Mouse (Mus musculus) liver, embryonic 15.5 days (tissue): Measurements from ENCODE around the gene Itpr2. TPM values are rescaled to one million over a fixed set of nuclear protein-coding genes. Genes with fewer than 3 reads are reported as not detected.

Experiments used
- ATAC-seq: fragments of 200-750 bp; cut with Nextera tagmentation; 2 replicates; pipeline ENCODE4 v1.8.0; 2017; ENCODE audit warnings: moderate number of reproducible peaks, mild to moderate bottlenecking, moderate library complexity; ENCODE audit not compliant: insufficient read depth
- H3K27ac ChIP-seq: fragments of 300-500 bp; sonication (generic); replicated peaks from 2 replicates; pipeline ENCODE4 v1.5.1; 2015; ENCODE audit warnings: mild to moderate bottlenecking, inconsistent platforms
- H3K27me3 ChIP-seq: fragments of 300-500 bp; sonication (generic); 2 replicates; pipeline ENCODE4 v1.6.1; 2015; ENCODE audit warnings: mild to moderate bottlenecking, inconsistent platforms
- H3K36me3 ChIP-seq: fragments of 300-500 bp; sonication (generic); replicated peaks from 2 replicates; pipeline ENCODE4 v1.6.1; 2015; ENCODE audit warnings: moderate library complexity, mild to moderate bottlenecking, inconsistent platforms
- H3K4me1 ChIP-seq: fragments of 300-500 bp; sonication (generic); replicated peaks from 2 replicates; pipeline ENCODE4 v1.6.1; 2015; ENCODE audit warnings: inconsistent platforms
- H3K4me2 ChIP-seq: fragments of 300-500 bp; sonication (generic); 2 replicates; pipeline ENCODE4 v1.6.1; 2015; ENCODE audit warnings: moderate library complexity, mild to moderate bottlenecking, inconsistent platforms
- H3K4me3 ChIP-seq: fragments of 300-500 bp; sonication (generic); replicated peaks from 2 replicates; pipeline ENCODE4 v1.5.1; 2015; ENCODE audit warnings: mild to moderate bottlenecking, inconsistent platforms
- H3K9ac ChIP-seq: fragments of 300-500 bp; sonication (generic); 2 replicates; pipeline ENCODE4 v1.6.1; 2015; ENCODE audit warnings: moderate library complexity, mild to moderate bottlenecking, inconsistent platforms
- H3K9me3 ChIP-seq: fragments of 300-500 bp; sonication (generic); replicated peaks from 2 replicates; pipeline ENCODE4 v1.6.1; 2016; ENCODE audit warnings: inconsistent platforms
- WGBS: fragments of 180-500 bp; shearing (Covaris S2); methylation state at CpG from one replicate; pipeline ENCODE4 v1.1.7; 2015; ENCODE audit warnings: mixed read lengths; ENCODE audit not compliant: insufficient replicate concordance; 5-methylcytosine and 5-hydroxymethylcytosine counted together
- polyA plus RNA-seq: library from polyadenylated mRNA; unstranded; fragments of >200 nt; fragmentation: Nextera tagmentation; extraction: Ambion mirVana; gene quantifications from 2 replicates; pipeline ENCODE4 v1.2.1, GENCODE M21; 2015

Gene Itpr2
- polyA plus RNA-seq, 1 experiment from 2014 or later = 4.2 TPM

DNA sequence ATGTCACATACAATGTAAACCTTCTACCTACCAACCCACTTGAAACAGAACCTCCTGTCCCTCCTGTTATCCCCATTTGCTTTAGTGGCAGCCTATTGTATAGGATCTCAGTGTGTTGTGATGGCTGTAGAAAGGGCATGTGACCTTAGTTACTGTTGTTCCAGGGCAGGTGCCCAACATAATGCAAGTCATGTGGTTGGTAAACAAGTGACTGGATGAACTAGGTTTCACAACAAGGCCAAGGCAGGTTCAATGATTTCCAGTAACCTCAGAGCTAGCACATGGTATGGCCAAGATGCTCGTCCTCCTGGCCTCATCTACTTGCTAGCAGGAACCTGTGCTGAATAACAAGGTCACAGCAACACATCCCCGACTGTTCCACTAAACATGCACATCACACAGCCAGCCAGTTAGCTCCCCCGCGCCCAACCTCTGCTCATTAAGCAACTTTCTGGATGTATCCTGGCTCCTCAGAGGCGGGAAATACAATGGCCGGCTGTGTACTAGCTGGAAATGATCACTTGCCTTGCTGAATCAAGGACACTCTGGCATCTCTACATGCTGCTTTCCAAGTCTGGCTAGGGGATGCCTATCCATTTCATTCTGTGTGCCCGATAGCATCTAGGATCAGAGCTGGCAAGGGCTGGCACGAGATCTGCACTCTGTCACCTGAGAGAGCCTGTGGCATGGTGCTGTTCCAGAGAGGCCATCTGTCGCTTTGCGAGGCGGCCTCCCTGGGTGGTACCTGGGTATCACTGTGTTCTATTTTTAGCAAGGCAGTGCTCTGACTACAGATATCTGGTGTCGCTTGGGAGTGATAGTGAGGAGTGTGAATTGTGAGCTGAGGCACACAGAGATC lies 375.0 kb downstream of the Itpr2 start:
- Histone ChIP-seq H3K4me2 (no peak overlapping the region), H3K4me3 (no peak overlapping the region), H3K27me3 (no peaks in the 10 kb centered on the region), H3K9ac (no peak overlapping the region), H3K9me3 (no peaks in the 10 kb centered on the region), H3K4me1 (no peaks in the 10 kb centered on the region), H3K27ac (no peak overlapping the region), H3K36me3 (no peaks in the 10 kb centered on the region)
- 63% methylated on average over 12 of the region's 12 CpGs for WGBS
- no peak for ATAC-seq

DNA sequence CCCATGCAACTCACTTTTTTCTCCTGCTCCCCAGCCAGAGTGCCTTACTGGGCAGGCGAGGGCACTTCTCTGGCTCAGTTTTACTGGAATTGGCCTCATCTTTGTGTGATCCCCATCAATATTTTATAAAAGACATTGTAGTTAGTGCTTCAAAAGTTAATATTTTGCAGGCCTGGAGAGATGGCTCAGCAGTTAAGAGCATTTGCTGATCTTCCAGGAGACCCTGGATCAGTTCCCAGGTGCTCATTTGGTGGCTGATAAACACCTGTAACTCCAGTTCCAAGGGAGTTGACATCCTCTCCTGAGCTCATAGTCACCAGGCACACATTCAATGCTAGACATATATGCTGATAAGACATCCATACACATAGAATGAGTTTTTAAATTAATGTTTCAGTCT lies 376.4 kb downstream of the Itpr2 start:
- 58% methylated on average over 1 of the region's 1 CpGs for WGBS
- no peak overlapping the region for H3K4me3 ChIP-seq
- no peak overlapping the region for H3K27ac ChIP-seq
- H3K4me2 ChIP-seq = no peak overlapping the region
- no peaks in the 10 kb centered on the region for H3K9me3 ChIP-seq
- no peaks in the 10 kb centered on the region for H3K4me1 ChIP-seq
- no peaks in the 10 kb centered on the region for H3K36me3 ChIP-seq
- ATAC-seq = no peak
- no peak overlapping the region for H3K9ac ChIP-seq
- H3K27me3 ChIP-seq = no peaks in the 10 kb centered on the region

DNA sequence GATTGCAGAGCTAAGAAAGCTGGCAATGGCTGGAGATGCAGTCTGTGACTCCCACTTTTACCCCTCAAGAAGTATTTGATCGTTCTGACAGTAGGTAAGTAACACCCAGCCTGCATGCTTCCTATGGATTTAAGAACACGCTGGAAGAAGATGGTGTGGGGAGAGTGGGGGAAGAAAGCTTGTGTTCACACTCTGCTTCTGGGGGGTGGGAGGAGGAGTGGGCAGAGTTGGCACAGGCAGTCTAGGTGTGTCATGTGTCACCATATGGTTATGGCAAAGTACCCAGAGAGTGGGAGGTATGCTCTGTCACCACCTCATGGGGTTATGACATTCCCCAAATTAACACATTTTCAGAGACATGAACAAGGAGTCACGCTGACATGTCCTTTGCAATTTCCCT lies 377.5 kb downstream of the Itpr2 start:
- no peaks in the 10 kb centered on the region for H3K36me3 ChIP-seq
- no peak overlapping the region for H3K9ac ChIP-seq
- H3K27ac ChIP-seq = no peak overlapping the region
- ATAC-seq = no peak
- H3K27me3 ChIP-seq = no peaks in the 10 kb centered on the region
- H3K4me3 ChIP-seq = no peak overlapping the region
- H3K9me3 ChIP-seq = no peaks in the 10 kb centered on the region
- no peak overlapping the region for H3K4me2 ChIP-seq
- no peaks in the 10 kb centered on the region for H3K4me1 ChIP-seq
- WGBS = 53% methylated on average over 3 of the region's 3 CpGs

DNA sequence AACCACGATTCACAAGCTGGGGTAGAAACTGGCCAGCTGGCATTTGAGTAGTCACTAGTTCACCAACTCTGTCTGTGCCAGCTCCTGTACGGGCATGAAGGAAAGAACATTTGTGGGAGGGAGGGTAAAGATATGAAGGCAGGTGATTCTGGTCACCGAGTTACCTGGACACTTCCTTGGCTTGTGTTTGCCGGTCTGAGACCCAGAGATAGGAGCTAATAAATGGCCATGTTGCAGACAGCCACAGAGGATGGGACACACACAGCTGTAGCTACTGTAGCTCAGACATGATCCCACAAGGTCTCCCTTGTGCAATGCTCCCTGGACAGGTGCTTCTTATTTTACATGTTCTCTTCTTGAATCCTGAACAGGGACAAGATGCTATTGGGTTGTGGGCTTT lies 378.4 kb downstream of the Itpr2 start:
- Histone ChIP-seq H3K9me3 (no peaks in the 10 kb centered on the region), H3K27ac (no peak overlapping the region), H3K4me1 (no peaks in the 10 kb centered on the region), H3K36me3 (no peaks in the 10 kb centered on the region), H3K9ac (no peak overlapping the region), H3K27me3 (no peaks in the 10 kb centered on the region), H3K4me2 (no peak overlapping the region), H3K4me3 (no peak overlapping the region)
- no peak for ATAC-seq
- WGBS = 60% methylated on average over 4 of the region's 4 CpGs

DNA sequence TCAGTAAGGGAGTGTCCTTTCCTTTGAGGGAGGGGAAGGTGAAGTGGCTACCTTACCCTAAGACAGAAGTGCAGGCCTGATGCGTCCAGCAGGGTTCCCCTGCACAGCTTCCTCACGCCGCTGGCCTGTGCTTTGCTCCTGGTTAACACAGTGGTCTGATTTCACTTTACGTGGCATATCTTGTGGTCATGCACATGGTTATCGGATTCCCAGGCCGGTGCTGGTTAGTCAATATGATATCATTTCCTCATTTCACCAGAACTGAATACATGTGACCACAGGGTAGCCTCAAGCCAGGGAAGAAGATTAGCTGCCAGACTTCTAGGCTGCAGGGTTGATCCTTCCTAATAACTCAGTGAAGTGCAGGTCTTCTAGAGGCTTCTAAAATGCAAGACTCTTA lies 381.9 kb downstream of the Itpr2 start:
- no peak for ATAC-seq

DNA sequence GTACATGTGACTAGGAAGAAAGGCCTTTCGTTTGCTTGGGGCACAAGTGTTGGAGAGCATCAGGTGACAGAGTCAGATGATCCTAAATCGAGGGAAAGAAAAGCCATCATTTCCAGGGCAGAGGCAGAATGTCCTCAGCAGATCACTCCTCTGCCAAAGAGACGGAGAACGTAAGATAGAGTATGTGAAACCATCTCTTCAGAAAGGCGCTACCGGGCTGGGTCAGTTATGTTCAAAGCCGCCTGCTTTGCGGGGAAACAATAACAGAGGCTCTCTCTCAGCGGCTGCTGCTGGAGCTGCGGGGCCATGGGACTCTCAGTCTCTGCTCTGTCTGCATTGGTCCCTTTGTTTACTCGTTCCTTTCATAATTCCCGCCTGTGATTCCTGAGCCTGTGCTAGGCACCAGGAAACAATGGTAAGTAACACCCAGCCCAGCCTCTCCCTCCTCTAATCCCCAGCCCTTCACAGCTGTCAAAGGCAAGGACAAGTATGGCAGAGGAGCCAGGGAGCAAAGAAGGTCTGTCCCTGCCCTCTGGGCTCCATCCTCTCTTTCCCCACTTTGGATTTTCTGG lies 387.2 kb downstream of the Itpr2 start:
- Histone ChIP-seq H3K4me3 (no peak overlapping the region), H3K9me3 (no peaks in the 10 kb centered on the region), H3K4me2 (no peak overlapping the region), H3K36me3 (no peaks in the 10 kb centered on the region), H3K4me1 (0 out of 2 replicates have a peak, but pooled peaks cover 2% of the 10 kb centered on the region), H3K27me3 (no peaks in the 10 kb centered on the region), H3K27ac (no peak overlapping the region), H3K9ac (no peak overlapping the region)
- 44% methylated on average over 12 of the region's 12 CpGs for WGBS
- ATAC-seq = no peak

More for the DNA sequence above, 381.9 kb downstream of the Itpr2 start:
- Histone ChIP-seq H3K36me3 (no peaks in the 10 kb centered on the region), H3K4me3 (no peak overlapping the region), H3K4me2 (no peak overlapping the region), H3K27ac (no peak overlapping the region), H3K9me3 (no peaks in the 10 kb centered on the region), H3K4me1 (no peaks in the 10 kb centered on the region), H3K9ac (no peak overlapping the region), H3K27me3 (no peaks in the 10 kb centered on the region)
- WGBS = 18% methylated on average over 6 of the region's 6 CpGs

DNA sequence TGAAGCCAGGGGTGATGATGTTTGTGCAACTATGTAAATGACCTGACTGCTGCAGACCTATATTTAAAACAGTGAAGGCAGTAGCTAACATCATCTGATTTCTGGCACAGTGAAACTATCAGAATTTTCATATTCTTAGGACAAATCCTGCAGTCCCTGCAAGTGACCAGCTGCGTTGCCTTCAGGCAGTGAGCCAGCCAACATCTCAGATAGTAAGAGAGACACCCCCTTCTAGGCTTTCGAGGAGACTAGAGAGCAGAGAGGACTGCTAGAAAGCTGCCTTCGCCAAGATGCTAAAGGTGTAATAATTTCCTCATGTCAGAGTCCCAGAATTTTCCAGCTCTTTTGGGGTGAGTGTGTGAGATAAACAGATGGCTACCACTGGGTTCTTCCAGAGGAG lies 388.0 kb downstream of the Itpr2 start:
- WGBS = 61% methylated on average over 3 of the region's 3 CpGs
- Histone ChIP-seq H3K9me3 (no peaks in the 10 kb centered on the region), H3K4me2 (no peak overlapping the region), H3K36me3 (no peaks in the 10 kb centered on the region), H3K27me3 (no peaks in the 10 kb centered on the region), H3K4me1 (0 out of 2 replicates have a peak, but pooled peaks cover 2% of the 10 kb centered on the region), H3K9ac (no peak overlapping the region), H3K4me3 (no peak overlapping the region), H3K27ac (no peak overlapping the region)
- ATAC-seq = no peak

DNA sequence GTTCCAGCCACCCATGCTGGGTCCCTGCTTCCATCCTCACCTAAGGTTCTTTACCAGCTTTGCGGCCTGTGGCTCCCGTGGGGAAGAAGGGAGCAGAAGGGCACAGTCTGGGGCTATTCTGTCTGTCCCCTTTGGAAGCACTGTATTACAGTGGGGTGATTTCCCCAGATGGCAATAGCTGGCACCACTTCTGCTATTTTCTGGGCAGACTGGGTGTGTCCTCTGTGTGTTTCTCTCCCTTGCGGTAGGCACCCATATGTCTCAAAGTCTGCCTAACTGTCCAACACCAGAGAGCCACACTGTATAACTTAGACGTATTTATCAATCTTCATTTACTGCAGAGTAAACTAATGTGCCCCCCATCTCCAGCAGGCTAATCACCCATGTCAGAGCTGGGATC lies 388.9 kb downstream of the Itpr2 start:
- no peaks in the 10 kb centered on the region for H3K36me3 ChIP-seq
- H3K27me3 ChIP-seq = no peaks in the 10 kb centered on the region
- 0 out of 2 replicates have a peak, but pooled peaks cover 2% of the 10 kb centered on the region for H3K4me1 ChIP-seq
- no peak overlapping the region for H3K4me2 ChIP-seq
- no peak overlapping the region for H3K4me3 ChIP-seq
- H3K27ac ChIP-seq = no peak overlapping the region
- no peak for ATAC-seq
- no peak overlapping the region for H3K9ac ChIP-seq
- 74% methylated on average over 4 of the region's 4 CpGs for WGBS
- H3K9me3 ChIP-seq = no peaks in the 10 kb centered on the region

DNA sequence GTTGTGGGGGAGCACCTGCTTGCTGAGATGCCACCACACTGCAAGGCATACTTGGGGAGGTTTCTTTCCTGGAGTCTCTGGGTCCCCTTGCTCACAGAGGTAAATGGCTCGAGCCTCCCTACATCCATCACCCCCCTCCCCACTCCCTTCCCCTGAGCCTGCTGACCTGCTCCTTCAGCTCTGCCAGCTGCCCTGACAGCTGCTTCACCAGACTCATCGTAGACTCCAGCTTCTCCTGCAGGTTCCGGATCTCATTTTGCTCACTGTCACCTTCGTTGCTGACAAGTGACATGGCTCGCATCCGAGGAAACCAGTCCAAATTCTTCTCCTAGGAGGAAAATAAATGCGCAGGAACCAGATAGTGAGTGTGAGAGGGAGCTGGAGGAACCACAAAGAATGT lies 389.8 kb downstream of the Itpr2 start:
- 74% methylated on average over 7 of the region's 7 CpGs for WGBS
- H3K4me3 ChIP-seq = no peak overlapping the region

DNA sequence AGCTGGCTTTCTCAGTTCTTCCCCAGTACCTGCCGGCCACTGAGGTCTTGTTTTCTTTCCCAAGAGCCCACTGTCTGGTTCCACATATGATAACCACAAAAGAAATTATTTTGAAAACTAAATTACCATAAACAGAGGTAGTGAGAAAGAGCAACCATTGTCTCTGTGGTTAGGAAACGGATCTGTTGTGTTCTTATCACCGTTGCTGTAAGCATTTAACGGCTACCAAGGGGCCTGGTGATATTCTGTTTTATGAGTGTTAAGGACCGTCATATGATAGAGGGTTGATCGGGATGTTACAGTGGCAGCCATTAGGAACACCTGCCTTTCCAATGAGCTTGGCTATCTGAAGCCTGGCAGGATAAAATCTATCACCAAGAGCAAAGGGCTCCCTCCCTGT lies 390.2 kb downstream of the Itpr2 start:
- no peak for ATAC-seq
- Histone ChIP-seq H3K4me3 (no peak overlapping the region), H3K27me3 (no peaks in the 10 kb centered on the region), H3K9ac (no peak overlapping the region), H3K36me3 (no peaks in the 10 kb centered on the region), H3K27ac (no peak overlapping the region), H3K4me1 (0 out of 2 replicates have a peak, but pooled peaks cover 2% of the 10 kb centered on the region), H3K9me3 (no peaks in the 10 kb centered on the region), H3K4me2 (no peak overlapping the region)
- 33% methylated on average over 6 of the region's 6 CpGs for WGBS

More for the DNA sequence above, 389.8 kb downstream of the Itpr2 start:
- H3K27me3 ChIP-seq = no peaks in the 10 kb centered on the region
- ATAC-seq = no peak
- 0 out of 2 replicates have a peak, but pooled peaks cover 2% of the 10 kb centered on the region for H3K4me1 ChIP-seq
- H3K36me3 ChIP-seq = no peaks in the 10 kb centered on the region
- no peak overlapping the region for H3K27ac ChIP-seq
- no peaks in the 10 kb centered on the region for H3K9me3 ChIP-seq
- H3K9ac ChIP-seq = no peak overlapping the region
- no peak overlapping the region for H3K4me2 ChIP-seq

DNA sequence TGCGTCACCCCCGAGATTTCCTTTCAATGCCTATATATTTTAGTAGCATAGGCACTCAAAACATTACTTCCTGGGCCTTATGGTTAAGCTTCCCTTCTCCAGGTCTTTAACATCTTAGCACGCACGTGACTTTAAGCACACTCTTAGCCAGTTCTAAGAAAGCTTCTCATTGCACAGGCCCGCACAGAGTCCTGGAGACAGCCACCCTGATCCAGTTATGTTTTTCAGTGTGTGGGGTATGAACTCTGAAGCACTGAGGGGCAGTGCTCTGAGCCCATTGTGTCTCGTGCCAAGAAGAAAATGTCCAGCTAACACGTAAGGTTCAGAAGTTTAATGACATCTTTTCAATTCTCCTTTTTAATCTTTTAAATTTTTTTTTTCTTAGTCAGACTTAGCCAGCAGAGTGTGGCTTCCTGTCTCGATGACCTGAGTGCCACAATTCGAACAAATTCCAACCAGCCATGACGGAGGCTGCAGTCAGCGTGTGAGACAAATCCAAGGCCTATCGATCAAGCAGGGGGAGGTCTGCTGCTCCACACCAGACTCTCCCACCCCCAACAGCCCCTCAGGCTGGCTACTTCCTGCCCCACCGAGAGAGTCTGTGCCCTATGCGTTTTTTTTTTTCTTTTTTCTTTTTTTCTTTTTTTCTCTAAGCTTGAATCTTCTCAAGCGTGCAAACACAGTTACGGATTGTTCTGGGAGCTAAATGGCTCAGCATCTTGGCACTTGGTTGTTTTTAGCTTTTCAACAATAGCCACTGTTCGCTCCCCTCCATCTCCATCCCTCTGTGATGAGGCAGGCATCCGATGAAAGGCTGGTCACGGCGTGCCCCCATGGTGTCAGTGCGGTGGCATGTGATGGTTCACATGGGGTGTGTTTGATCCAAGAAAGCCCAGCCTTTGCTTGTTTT lies 390.9 kb downstream of the Itpr2 start:
- Histone ChIP-seq H3K9ac (no peak overlapping the region), H3K9me3 (no peaks in the 10 kb centered on the region), H3K4me3 (no peak overlapping the region), H3K4me2 (no peak overlapping the region), H3K36me3 (no peaks in the 10 kb centered on the region), H3K27ac (no peak overlapping the region), H3K27me3 (no peaks in the 10 kb centered on the region), H3K4me1 (0 out of 2 replicates have a peak, but pooled peaks cover 2% of the 10 kb centered on the region)
- 60% methylated on average over 21 of the region's 21 CpGs for WGBS
- ATAC-seq = no peak
